Mouse (Mus musculus) MEL (cell line): ENCODE measurements around the gene Rap1b.

Experiments
- CHD1 ChIP-seq: IDR thresholded peaks from 2 replicates; pipeline ENCODE4 v1.6.1; 2012; ENCODE audit warnings: low read depth, mild to moderate bottlenecking, inconsistent platforms, low read length, improper control_type of control experiment
- CTCF ChIP-seq, 3 experiments: IDR thresholded peaks in 2 of 3; conservative IDR thresholded peaks in 1 of 3; 2 replicates each; pipeline ENCODE4 v1.5.1; 2011 to 2012; ENCODE audit warnings: low read length in 3 of 3, low read depth in 2 of 3, mild to moderate bottlenecking in 2 of 3, improper control_type of control experiment in 1 of 3, inconsistent platforms in 1 of 3, mixed read lengths in 1 of 3, moderate library complexity in 1 of 3; ENCODE audit not compliant: control insufficient read depth in 1 of 3, insufficient read depth in 1 of 3, poor library complexity in 1 of 3, severe bottlenecking in 1 of 3
- ETS1 ChIP-seq: IDR thresholded peaks from 2 replicates; pipeline ENCODE4 v1.6.1; 2012; ENCODE audit warnings: low read depth, mild to moderate bottlenecking, inconsistent platforms, low read length, improper control_type of control experiment, moderate library complexity
- GATA1 ChIP-seq: IDR thresholded peaks from 2 replicates; pipeline ENCODE4 v1.6.1; 2011; ENCODE audit warnings: low read depth, low read length, improper control_type of control experiment
- POLR2A ChIP-seq, 2 experiments: IDR thresholded peaks; 2 replicates each; pipeline ENCODE4 v1.6.1; 2011 to 2012; ENCODE audit warnings: low read length in 2 of 2, mild to moderate bottlenecking in 2 of 2, control low read depth in 1 of 2, improper control_type of control experiment in 1 of 2, low read depth in 1 of 2, moderate library complexity in 1 of 2; ENCODE audit not compliant: control insufficient read depth in 1 of 2, insufficient read depth in 1 of 2, poor library complexity in 1 of 2
- UBTF ChIP-seq: IDR thresholded peaks from 2 replicates; pipeline ENCODE4 v1.6.1; 2012; ENCODE audit warnings: low read depth, mild to moderate bottlenecking, inconsistent platforms, low read length, improper control_type of control experiment, moderate library complexity, borderline replicate concordance; ENCODE audit not compliant: insufficient read depth
- USF2 ChIP-seq, 2 experiments: IDR thresholded peaks; 2 replicates each; pipeline ENCODE4 v1.6.1; 2011 to 2012; ENCODE audit warnings: improper control_type of control experiment in 2 of 2, low read length in 2 of 2, borderline replicate concordance in 1 of 2, inconsistent platforms in 1 of 2, low read depth in 1 of 2, mild to moderate bottlenecking in 1 of 2; ENCODE audit not compliant: insufficient read depth in 1 of 2
- ZC3H11A ChIP-seq: IDR thresholded peaks from 2 replicates; pipeline ENCODE4 v1.6.1; 2012; ENCODE audit warnings: low read depth, mild to moderate bottlenecking, inconsistent platforms, low read length, improper control_type of control experiment
- ZMIZ1 ChIP-seq: IDR thresholded peaks from 2 replicates; pipeline ENCODE4 v1.6.1; 2012; ENCODE audit warnings: low read depth, mild to moderate bottlenecking, inconsistent platforms, low read length, improper control_type of control experiment, moderate library complexity

- TF ChIP-seq UBTF = no peak
- no peak for TF ChIP-seq ETS1
- TF ChIP-seq GATA1 = no peak
- TF ChIP-seq CTCF (IDR thresholded peaks at IDR 0.05 in 2 of 3, conservative IDR thresholded peaks at IDR 0.05 in 1 of 3; ENCODE audit: control insufficient read depth in 1 of 3, insufficient read depth in 1 of 3, low read depth in 2 of 3, low read length in 3 of 3, poor library complexity in 1 of 3, severe bottlenecking in 1 of 3) = no peak
- no peak for TF ChIP-seq CHD1
- no peak for TF ChIP-seq ZMIZ1
- no peak for TF ChIP-seq POLR2A (IDR thresholded peaks at IDR 0.05; ENCODE audit: control insufficient read depth in 1 of 2, insufficient read depth in 1 of 2, low read depth in 1 of 2, low read length in 2 of 2, poor library complexity in 1 of 2)
- TF ChIP-seq ZC3H11A = no peak
- no peak for TF ChIP-seq USF2 (IDR thresholded peaks at IDR 0.05; ENCODE audit: borderline replicate concordance in 1 of 2, insufficient read depth in 1 of 2, low read depth in 1 of 2, low read length in 2 of 2)
Measured at GRCm38 (mm10) chr10:117846796-117847195, 961 bp upstream of the Rap1b start.
